Mouse (Mus musculus) testis, adult 2 months (tissue): ENCODE measurements around the gene Skap1.

Experiments
- CTCF ChIP-seq: fragments of 200-500 bp; IDR thresholded peaks from 2 replicates; pipeline ENCODE4 v1.5.1; 2012; ENCODE audit warnings: low read depth, mild to moderate bottlenecking, inconsistent platforms, low read length, moderate library complexity; ENCODE audit not compliant: control insufficient read depth, insufficient read depth, insufficient replicate concordance
- POLR2A ChIP-seq: fragments of 200-500 bp; IDR thresholded peaks from 2 replicates; pipeline ENCODE4 v1.6.1; 2012; ENCODE audit warnings: low read depth, mild to moderate bottlenecking, inconsistent platforms, low read length, moderate library complexity; ENCODE audit not compliant: control insufficient read depth

DNA sequence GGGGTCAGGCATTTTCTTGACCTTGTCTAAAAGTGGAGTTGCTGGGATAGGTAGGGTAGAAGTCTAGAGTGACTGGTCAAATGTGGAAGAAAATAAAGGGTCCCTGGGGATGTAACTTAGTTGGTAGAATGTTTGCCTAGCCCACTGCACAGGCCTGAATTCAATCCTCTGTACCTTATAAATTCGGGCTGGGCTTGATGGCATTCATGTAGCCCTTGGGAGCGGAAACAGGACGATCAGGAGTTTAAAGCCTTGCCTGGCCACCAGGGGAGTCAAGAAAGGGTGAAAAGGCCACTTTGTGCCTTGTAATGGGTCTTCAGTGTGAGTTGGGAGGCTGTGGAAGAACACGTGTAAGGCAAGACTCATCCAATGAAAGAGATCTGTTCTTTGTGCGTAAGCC, 325.6 kb downstream of the Skap1 start:
- TF ChIP-seq POLR2A (no peak), CTCF (no peak)
